Mouse (Mus musculus): ENCODE results near the gene 1600015I10Rik. TPM values are rescaled to one million over a fixed set of nuclear protein-coding genes. Genes with fewer than 3 reads are reported as not detected.

Gene 1600015I10Rik
- polyA plus RNA-seq, 1 experiment, result 0.08 TPM

GRCm38 (mm10) chr6:48967868-48968267 lies 38.2 kb downstream of the 1600015I10Rik start:
- no peak for DNase-seq (ENCODE audit: low read depth)

GRCm38 (mm10) chr6:48974663-48975062 lies 45.0 kb downstream of the 1600015I10Rik start, which contains the start of gene Doxl2:
Gene Doxl2, plus strand, starts transcription at chr6:48974963.
- DNase-seq (ENCODE audit: low read depth), result no peak

GRCm38 (mm10) chr6:48979616-48980015 lies 49.9 kb downstream of the 1600015I10Rik start:
- no peak for DNase-seq (ENCODE audit: low read depth)

- DNase-seq (ENCODE audit: low read depth), result no peak
These were observed 52.6 kb downstream of the 1600015I10Rik start for GRCm38 (mm10) chr6:48982305-48982704.

Other genes starting within 250 kb of the 1600015I10Rik start
- gene Gimap4, start 245.3 kb upstream of the 1600015I10Rik start, polyA plus RNA-seq (2012; rRNA removed), result 9.8 and 13.8 TPM in 2 replicates
- gene Gimap6, start 221.7 kb upstream of the 1600015I10Rik start, polyA plus RNA-seq (2012; rRNA removed), result 10.4 and 12.7 TPM in 2 replicates
- gene Gm28053, start 211.3 kb upstream of the 1600015I10Rik start, polyA plus RNA-seq (2012; rRNA removed), result 0.66 TPM in 1 of 2 replicates, not detected in the other
- 0.20 and 0.34 TPM in 2 replicates for gene Gimap7, start 211.3 kb upstream of the 1600015I10Rik start, polyA plus RNA-seq (2012; rRNA removed)
- 4.1 and 4.3 TPM in 2 replicates for gene Gimap1, start 190.8 kb upstream of the 1600015I10Rik start, polyA plus RNA-seq (2012; rRNA removed)
- 5.6 and 8.3 TPM in 2 replicates for gene Gimap5, start 183.7 kb upstream of the 1600015I10Rik start, polyA plus RNA-seq (2012; rRNA removed)
- gene Gimap3, start 159.0 kb upstream of the 1600015I10Rik start, polyA plus RNA-seq (2012; rRNA removed), result 3.1 and 3.5 TPM in 2 replicates
- gene Tmem176a, start 89.0 kb upstream of the 1600015I10Rik start, polyA plus RNA-seq (2012; rRNA removed), result 109 and 139 TPM in 2 replicates
- gene Tmem176b, start 88.4 kb upstream of the 1600015I10Rik start, polyA plus RNA-seq (2012; rRNA removed), result 390 and 419 TPM in 2 replicates
- 2.8 and 3.1 TPM in 2 replicates for gene Aoc1, start 57.0 kb upstream of the 1600015I10Rik start, polyA plus RNA-seq (2012; rRNA removed)
- 0.05 TPM in 1 of 2 replicates, not detected in the other for gene Doxl2, start 45.1 kb downstream of the 1600015I10Rik start, polyA plus RNA-seq (2012; rRNA removed)
- 7.6 TPM in 1 of 2 replicates, not detected in the other for gene Svs1, start 57.0 kb downstream of the 1600015I10Rik start, polyA plus RNA-seq (2012; rRNA removed)
- gene Gpnmb, start 106.7 kb downstream of the 1600015I10Rik start, polyA plus RNA-seq (2012; rRNA removed), result 71.9 and 88.7 TPM in 2 replicates
- 15.7 and 21.5 TPM in 2 replicates for gene Malsu1, start 143.9 kb downstream of the 1600015I10Rik start, polyA plus RNA-seq (2012; rRNA removed)